Mouse (Mus musculus): Measurements from ENCODE around the gene Pou3f4.
"Not testable (repeated sequence)": the region's sequence is repeated elsewhere in the genome, so short reads cannot be mapped to it uniquely, and the experiment has no call there.

The Pou3f4 gene

GRCm38 (mm10) chrX:110814151-110814571 is at the start of gene Pou3f4:
Gene Pou3f4 (plus strand): TSS chrX:110814280.
- no peak for DNase-seq

GRCm38 (mm10) chrX:110765939-110766338 is 48.1 kb upstream of the Pou3f4 start:
- DNase-seq = no peak

- DNase-seq = not testable (repeated sequence)
These were observed 39.3 kb upstream of the Pou3f4 start for GRCm38 (mm10) chrX:110774807-110775206.

GRCm38 (mm10) chrX:110802502-110802901 is 11.6 kb upstream of the Pou3f4 start:
- DNase-seq = no peak

GRCm38 (mm10) chrX:110810001-110810578 is 4.0 kb upstream of the Pou3f4 start:
- no peak for DNase-seq

- DNase-seq = no peak
These were observed 3.1 kb upstream of the Pou3f4 start for GRCm38 (mm10) chrX:110810753-110811506.

GRCm38 (mm10) chrX:110812071-110812470 is 2.0 kb upstream of the Pou3f4 start:
- DNase-seq = no peak

GRCm38 (mm10) chrX:110813401-110813800 is 679 bp upstream of the Pou3f4 start:
- DNase-seq = no peak

GRCm38 (mm10) chrX:110814592-110815548 is 790 bp downstream of the Pou3f4 start:
- DNase-seq = no peak

- DNase-seq = no peak
These were observed 1.5 kb downstream of the Pou3f4 start for GRCm38 (mm10) chrX:110815549-110815930.

- DNase-seq = no peak
These were observed 2.5 kb downstream of the Pou3f4 start for GRCm38 (mm10) chrX:110816609-110817008.

GRCm38 (mm10) chrX:110817211-110817610 is 3.1 kb downstream of the Pou3f4 start:
- no peak for DNase-seq

- DNase-seq = no peak
These were observed 23.4 kb downstream of the Pou3f4 start for GRCm38 (mm10) chrX:110837450-110837849.

- DNase-seq = no peak
These were observed 37.2 kb downstream of the Pou3f4 start for GRCm38 (mm10) chrX:110851300-110851699.
